Mouse (Mus musculus) neural tube, embryonic 11.5 days (tissue): Measurements from ENCODE around the gene Mum1. TPM values are rescaled to one million over a fixed set of nuclear protein-coding genes. Genes with fewer than 3 reads are reported as not detected.
"Not testable (repeated sequence)": the region's sequence is repeated elsewhere in the genome, so short reads cannot be mapped to it uniquely, and the experiment has no call there.

Source experiments
- ATAC-seq: fragments of 200-750 bp; cut with Nextera tagmentation; 2 replicates; pipeline ENCODE4 v1.8.0; 2017; ENCODE audit warnings: moderate number of reproducible peaks, mild to moderate bottlenecking, moderate TSS enrichment, moderate library complexity; ENCODE audit not compliant: insufficient read depth, low FRiP score, low TSS enrichment
- DNase-seq: peaks from one replicate; pipeline ENCODE4 v3.0.0-alpha.2; 2015; ENCODE audit warnings: low spot score
- H3K27ac ChIP-seq: fragments of 300-500 bp; sonication (generic); 2 replicates; pipeline ENCODE4 v1.5.1; 2014; ENCODE audit warnings: low read depth, mild to moderate bottlenecking, low read length
- H3K27me3 ChIP-seq: fragments of 300-500 bp; sonication (generic); 2 replicates; pipeline ENCODE4 v1.6.1; 2014; ENCODE audit warnings: mild to moderate bottlenecking, low read length, mixed read lengths; ENCODE audit not compliant: control insufficient read depth, insufficient read depth
- H3K36me3 ChIP-seq: fragments of 300-500 bp; sonication (generic); 2 replicates; pipeline ENCODE4 v1.6.1; 2014; ENCODE audit warnings: mild to moderate bottlenecking, low read length, moderate library complexity, mixed read lengths; ENCODE audit not compliant: control insufficient read depth, insufficient read depth
- H3K4me1 ChIP-seq: fragments of 300-500 bp; sonication (generic); 2 replicates; pipeline ENCODE4 v1.6.1; 2014; ENCODE audit warnings: low read length, mixed read lengths; ENCODE audit not compliant: control insufficient read depth, insufficient read depth
- H3K4me2 ChIP-seq: fragments of 300-500 bp; sonication (generic); 2 replicates; pipeline ENCODE4 v1.6.1; 2014; ENCODE audit warnings: low read depth, mild to moderate bottlenecking, moderate library complexity
- H3K4me3 ChIP-seq: fragments of 300-500 bp; sonication (generic); 2 replicates; pipeline ENCODE4 v1.5.1; 2014; ENCODE audit warnings: low read depth, low read length
- H3K9ac ChIP-seq: fragments of 300-500 bp; sonication (generic); 2 replicates; pipeline ENCODE4 v1.6.1; 2014; ENCODE audit warnings: mild to moderate bottlenecking, low read length
- H3K9me3 ChIP-seq: fragments of 300-500 bp; sonication (generic); 2 replicates; pipeline ENCODE4 v1.6.1; 2016; ENCODE audit warnings: low read length; ENCODE audit not compliant: control insufficient read depth
- WGBS: fragments of 180-500 bp; shearing (Covaris S2); extraction: QIAGEN DNeasy Blood & Tissue Kit; methylation state at CpG from one replicate; pipeline ENCODE4 v1.1.7; 2014; 5-methylcytosine and 5-hydroxymethylcytosine counted together
- polyA plus RNA-seq: library from polyadenylated mRNA; unstranded; fragments of >200 nt; fragmentation: Nextera tagmentation; extraction: Ambion mirVana; gene quantifications from 2 replicates; pipeline ENCODE4 v1.2.1, GENCODE M21; 2014

Mum1 gene
- polyA plus RNA-seq, 1 experiment from 2014 or later: 59.6 TPM

DNA sequence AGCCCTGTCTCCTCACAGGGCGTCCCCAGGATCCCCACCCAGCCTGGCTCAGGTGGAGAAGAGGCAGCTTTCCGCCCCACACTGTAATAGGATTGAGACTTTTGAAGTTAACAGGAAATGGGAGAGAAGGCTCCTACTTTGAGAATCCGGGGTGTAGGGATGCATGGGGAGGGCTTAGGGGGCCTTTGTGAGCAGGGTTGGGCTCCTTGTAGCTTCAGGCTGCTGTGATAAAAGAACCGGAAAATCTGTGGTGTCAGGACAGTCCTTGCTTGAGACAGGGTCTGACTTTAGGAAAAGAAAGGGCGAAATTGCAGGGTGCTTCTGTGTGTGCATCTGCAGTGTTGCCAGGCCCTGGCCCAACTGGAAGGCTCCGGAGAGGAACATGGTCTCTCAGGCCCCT, 25.7 kb upstream of the Mum1 start:
- H3K4me2 ChIP-seq: no peak overlapping the region
- DNase-seq (no peak), ATAC-seq (no peak)
- no peaks in the 10 kb centered on the region for H3K27me3 ChIP-seq
- H3K4me3 ChIP-seq: no peak overlapping the region
- no peak overlapping the region for H3K9ac ChIP-seq
- no peak overlapping the region for H3K27ac ChIP-seq
- H3K36me3 ChIP-seq: no peaks in the 10 kb centered on the region
- H3K9me3 ChIP-seq: no peaks in the 10 kb centered on the region
- 82% methylated on average over 6 of the region's 6 CpGs for WGBS
- peaks cover 5% of the 10 kb centered on the region; the same call in 1 of the 2 replicates for H3K4me1 ChIP-seq

DNA sequence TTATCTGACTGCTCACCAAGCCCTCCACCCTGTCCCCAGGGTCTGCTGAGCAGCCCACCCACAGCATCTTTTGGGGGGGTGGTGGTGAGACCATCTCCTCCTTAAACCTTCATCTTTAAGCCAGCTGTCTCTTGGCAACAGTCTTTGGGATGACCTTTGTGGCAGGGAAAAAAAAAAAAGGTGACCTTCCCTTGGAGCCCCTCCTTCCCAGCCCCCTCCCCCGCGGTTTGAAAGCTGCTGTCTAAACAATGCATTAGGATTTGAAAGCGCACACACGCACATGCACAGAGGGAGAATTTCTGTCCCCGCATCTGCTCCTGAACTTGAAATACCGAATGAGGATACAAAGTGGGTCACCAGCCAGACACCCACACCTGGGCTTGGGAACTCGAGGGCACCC, 22.2 kb upstream of the Mum1 start:
- H3K27me3 ChIP-seq: no peaks in the 10 kb centered on the region
- WGBS: 31% methylated on average over 7 of the region's 7 CpGs
- no peaks in the 10 kb centered on the region for H3K36me3 ChIP-seq
- ATAC-seq: no peak
- H3K9ac ChIP-seq: peak overlapping the region; percentile 4; the same call in 1 of the 2 replicates
- H3K4me2 ChIP-seq: no peak overlapping the region
- H3K4me1 ChIP-seq: peaks cover 8% of the 10 kb centered on the region
- no peak for DNase-seq
- H3K9me3 ChIP-seq: no peaks in the 10 kb centered on the region
- H3K4me3 ChIP-seq: no peak overlapping the region
- no peak overlapping the region for H3K27ac ChIP-seq

DNA sequence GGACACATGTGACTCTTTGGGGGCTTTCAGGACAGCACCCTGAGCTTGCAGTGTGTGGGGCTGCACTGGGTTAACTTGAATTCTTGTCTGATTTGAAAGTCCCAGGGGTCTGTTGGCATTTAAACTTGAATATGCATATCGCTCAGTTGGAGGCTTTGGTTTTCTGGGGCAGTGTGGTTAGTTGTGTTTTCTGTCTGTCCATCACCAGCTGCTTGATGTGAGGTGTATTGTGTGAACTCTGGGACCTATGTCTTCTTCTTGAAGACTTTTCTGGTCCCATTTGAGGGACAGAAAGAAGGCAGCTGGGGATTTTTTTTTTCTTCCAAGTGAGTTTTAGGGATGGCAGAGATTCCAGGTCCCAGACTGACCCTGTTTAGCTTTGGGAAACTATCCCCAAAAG, 19.0 kb upstream of the Mum1 start:
- Histone ChIP-seq H3K27me3 (no peaks in the 10 kb centered on the region), H3K9ac (no peak overlapping the region)
- 74% methylated on average over 1 of the region's 1 CpGs for WGBS

DNA sequence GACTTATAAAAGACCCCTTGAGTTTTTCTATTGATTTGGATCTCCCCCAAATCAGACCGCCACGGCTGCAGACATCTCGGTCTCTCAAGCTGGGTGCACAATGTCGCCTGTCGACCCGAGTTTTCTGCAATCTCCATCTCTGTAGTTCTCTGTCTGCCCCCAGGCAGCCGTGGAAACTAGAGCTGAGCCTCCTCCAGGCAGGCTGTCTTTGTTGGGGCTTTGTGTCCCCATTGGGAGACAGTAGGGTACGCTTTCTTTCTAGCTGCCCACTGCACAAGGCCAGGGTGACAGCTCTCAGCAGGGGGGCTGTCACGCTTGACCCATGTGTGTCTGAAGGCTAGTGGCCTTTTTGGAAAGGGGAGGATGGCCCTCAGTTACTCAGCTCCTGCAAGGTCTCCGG, 18.6 kb upstream of the Mum1 start:
- WGBS: 51% methylated on average over 10 of the region's 10 CpGs
- no peak overlapping the region for H3K27ac ChIP-seq
- H3K4me3 ChIP-seq: no peak overlapping the region
- H3K4me2 ChIP-seq: no peak overlapping the region
- ATAC-seq: no peak
- no peaks in the 10 kb centered on the region for H3K9me3 ChIP-seq
- peaks cover 12% of the 10 kb centered on the region for H3K4me1 ChIP-seq
- H3K9ac ChIP-seq: no peak overlapping the region
- no peaks in the 10 kb centered on the region for H3K27me3 ChIP-seq
- no peaks in the 10 kb centered on the region for H3K36me3 ChIP-seq
- no peak for DNase-seq

More for the DNA sequence above, 19.0 kb upstream of the Mum1 start:
- no peak for ATAC-seq
- peaks cover 12% of the 10 kb centered on the region for H3K4me1 ChIP-seq
- no peaks in the 10 kb centered on the region for H3K36me3 ChIP-seq
- no peaks in the 10 kb centered on the region for H3K9me3 ChIP-seq
- no peak overlapping the region for H3K4me3 ChIP-seq
- DNase-seq: no peak
- H3K4me2 ChIP-seq: no peak overlapping the region
- H3K27ac ChIP-seq: no peak overlapping the region

DNA sequence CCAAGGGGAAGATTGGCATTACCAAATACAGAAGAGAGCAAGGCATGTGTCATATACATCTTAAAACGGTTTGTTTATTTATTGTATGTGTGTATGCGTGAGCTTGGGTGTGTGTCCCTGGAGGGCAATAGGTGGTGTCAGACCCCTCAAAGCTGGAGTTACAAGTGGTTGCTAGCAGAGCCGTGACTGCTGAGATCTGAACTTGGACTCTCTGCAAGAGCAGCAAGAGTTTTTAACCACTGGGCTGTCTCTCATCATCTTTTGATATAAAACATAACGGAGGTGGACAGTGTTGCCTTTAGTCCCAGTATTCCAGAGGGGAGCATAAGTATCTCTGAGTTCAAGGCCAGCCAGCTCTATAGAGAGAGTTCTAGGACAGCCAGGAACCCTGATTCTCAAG, 18.0 kb upstream of the Mum1 start:
- Histone ChIP-seq H3K4me1 (peaks cover 12% of the 10 kb centered on the region), H3K9ac (no peak overlapping the region), H3K4me2 (no peak overlapping the region), H3K27ac (no peak overlapping the region), H3K9me3 (no peaks in the 10 kb centered on the region), H3K4me3 (no peak overlapping the region), H3K27me3 (no peaks in the 10 kb centered on the region), H3K36me3 (no peaks in the 10 kb centered on the region)
- 76% methylated on average over 4 of the region's 4 CpGs for WGBS
- no peak for DNase-seq
- no peak for ATAC-seq

DNA sequence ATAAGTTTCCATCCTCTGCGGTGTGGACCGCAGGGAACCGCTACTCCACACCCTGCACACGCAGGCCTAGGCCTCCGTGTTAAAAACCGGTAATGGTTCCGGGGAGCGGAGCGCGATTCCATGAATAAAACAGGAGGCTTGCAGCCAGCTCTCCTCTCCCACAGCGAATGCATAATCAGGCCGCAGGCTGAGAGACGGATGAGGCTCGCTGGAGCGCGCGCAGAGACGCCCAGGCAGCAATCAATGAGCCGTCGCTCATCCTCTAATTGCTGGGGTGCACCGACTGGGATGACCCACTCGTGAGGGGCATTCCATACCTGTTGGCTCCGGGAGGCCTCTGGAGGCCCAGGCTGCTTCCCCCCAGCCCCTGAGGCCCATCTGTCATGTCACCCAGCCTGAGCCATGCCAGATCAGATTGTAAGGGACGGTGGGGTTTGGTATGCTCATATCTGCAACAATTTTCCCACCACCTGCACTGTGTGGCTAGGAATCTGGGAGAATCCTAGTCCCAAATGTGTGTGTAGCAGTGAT, 17.3 kb upstream of the Mum1 start:
- H3K4me3 ChIP-seq: 0 out of 2 replicates have a peak overlapping the region, but pooled peaks have one; percentile 6
- no peaks in the 10 kb centered on the region for H3K27me3 ChIP-seq
- ATAC-seq (peak; percentile 67), DNase-seq (peak; percentile 71)
- peak overlapping the region; percentile 39 for H3K9ac ChIP-seq
- peaks cover 10% of the 10 kb centered on the region for H3K4me1 ChIP-seq
- 0 out of 2 replicates have a peak overlapping the region, but pooled peaks have one; percentile 14 for H3K27ac ChIP-seq
- H3K36me3 ChIP-seq: no peaks in the 10 kb centered on the region
- H3K4me2 ChIP-seq: peak overlapping the region; percentile 32
- no peaks in the 10 kb centered on the region for H3K9me3 ChIP-seq
- 6% methylated on average over 24 of the region's 24 CpGs for WGBS

DNA sequence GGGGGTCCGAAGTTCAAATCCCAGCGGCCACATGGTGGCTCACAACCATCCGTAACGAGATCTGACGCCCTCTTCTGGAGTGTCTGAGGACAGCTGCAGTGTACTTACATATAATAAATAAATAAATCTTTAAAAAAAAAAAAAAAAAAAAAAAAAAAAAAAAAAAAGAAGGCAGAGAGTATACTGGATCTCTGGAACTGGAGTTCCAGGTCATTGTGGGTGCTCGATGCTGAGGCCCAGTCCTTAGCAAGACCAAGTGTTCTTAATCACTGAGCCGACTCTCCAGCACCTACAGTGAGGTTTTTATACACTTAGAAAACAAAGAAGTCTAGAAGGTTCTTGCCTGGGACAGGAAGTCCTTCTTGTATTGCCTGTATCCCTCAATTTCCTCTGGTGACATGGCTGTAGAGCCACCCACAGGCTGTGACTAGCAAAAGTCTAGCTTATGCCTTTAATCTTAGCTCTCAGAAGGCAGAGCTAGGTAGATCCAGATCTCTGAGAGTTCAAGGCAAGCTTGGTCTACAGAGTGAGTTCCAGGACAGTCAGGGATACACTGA, 14.6 kb upstream of the Mum1 start:
- H3K27me3 ChIP-seq, H3K27ac ChIP-seq, H3K9me3 ChIP-seq, H3K9ac ChIP-seq, H3K4me1 ChIP-seq, H3K4me2 ChIP-seq, H3K4me3 ChIP-seq, ATAC-seq, H3K36me3 ChIP-seq, DNase-seq: not testable (repeated sequence)
- WGBS: 77% methylated on average over 7 of the region's 7 CpGs

DNA sequence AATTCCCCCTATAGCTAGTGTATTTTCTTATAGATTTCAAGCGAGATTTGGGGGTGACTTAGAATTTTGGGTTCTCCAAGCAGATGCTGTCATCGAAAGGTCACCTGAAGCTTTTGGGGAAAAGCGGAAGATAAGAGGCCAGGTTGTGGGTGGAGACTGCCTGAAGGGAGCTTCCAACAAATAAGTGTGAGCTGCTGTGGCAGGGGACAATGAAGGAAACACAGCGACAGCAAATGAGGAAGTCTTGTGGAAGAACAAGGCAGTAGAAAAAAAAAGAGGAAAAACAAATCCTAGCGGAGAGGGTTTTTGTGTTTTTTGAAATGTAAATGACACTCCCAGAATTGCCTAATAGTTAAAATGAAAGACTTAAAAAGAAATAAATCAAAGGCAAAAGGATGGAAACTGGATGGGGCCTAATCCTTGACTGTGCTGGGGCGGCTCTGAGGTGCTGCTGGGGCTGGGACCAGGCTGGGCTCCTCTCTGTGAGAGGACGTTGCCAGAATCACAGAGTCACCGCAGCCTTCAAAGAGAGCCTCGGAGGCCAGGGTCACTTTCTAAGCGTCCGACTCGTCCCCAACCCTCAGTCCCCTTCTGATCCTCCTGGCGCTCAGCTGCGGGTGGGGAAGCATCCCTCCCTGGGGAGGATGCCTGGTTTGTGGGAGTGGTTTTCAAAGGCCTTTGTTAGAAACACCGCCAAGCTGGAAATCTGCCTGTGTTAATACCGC, 11.0 kb upstream of the Mum1 start:
- 16% methylated on average over 16 of the region's 16 CpGs for WGBS
- no peak for ATAC-seq
- no peak overlapping the region for H3K9ac ChIP-seq
- no peak overlapping the region for H3K4me3 ChIP-seq
- no peaks in the 10 kb centered on the region for H3K4me1 ChIP-seq
- H3K36me3 ChIP-seq: no peaks in the 10 kb centered on the region
- DNase-seq: no peak
- no peak overlapping the region for H3K4me2 ChIP-seq
- H3K9me3 ChIP-seq: no peaks in the 10 kb centered on the region
- H3K27ac ChIP-seq: no peak overlapping the region
- H3K27me3 ChIP-seq: no peaks in the 10 kb centered on the region

DNA sequence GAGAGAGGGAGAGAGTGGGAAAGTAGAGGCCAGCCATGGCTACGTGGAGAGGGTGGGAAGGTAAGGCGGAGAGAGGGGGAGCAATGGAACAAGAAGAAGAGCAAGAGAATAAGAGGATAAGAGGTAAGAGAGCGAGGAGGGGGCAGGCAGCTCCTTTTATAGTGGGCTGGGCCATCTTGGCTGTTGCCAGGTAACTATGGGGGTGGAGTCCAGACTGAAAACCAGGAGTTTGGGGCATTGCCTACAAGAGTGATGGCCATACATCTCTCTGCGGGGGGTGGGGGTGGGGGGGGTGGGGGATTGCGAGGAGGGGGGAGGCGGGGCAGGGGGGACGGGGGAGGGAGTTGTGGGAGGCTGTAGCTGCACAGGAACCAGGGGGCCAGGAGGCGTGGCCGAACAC, 5.6 kb upstream of the Mum1 start:
- H3K36me3 ChIP-seq: no peaks in the 10 kb centered on the region
- H3K4me1 ChIP-seq: peaks cover 2% of the 10 kb centered on the region; the same call in 1 of the 2 replicates
- no peak for DNase-seq
- H3K9ac ChIP-seq: no peak overlapping the region
- H3K4me2 ChIP-seq: no peak overlapping the region
- H3K27me3 ChIP-seq: no peaks in the 10 kb centered on the region
- H3K27ac ChIP-seq: no peak overlapping the region
- H3K4me3 ChIP-seq: no peak overlapping the region
- H3K9me3 ChIP-seq: no peaks in the 10 kb centered on the region
- no peak for ATAC-seq
- 39% methylated on average over 5 of the region's 9 CpGs for WGBS
